Mouse (Mus musculus) ES-E14 (cell line): ENCODE data around the gene Ryr1.

Source experiments
- ZC3H11A ChIP-seq: IDR thresholded peaks from 2 replicates; pipeline ENCODE4 v1.6.1; 2012; ENCODE audit warnings: low read depth, mild to moderate bottlenecking, inconsistent platforms, low read length, borderline replicate concordance
- ZNF384 ChIP-seq: IDR thresholded peaks from 2 replicates; pipeline ENCODE4 v1.6.1; 2012; ENCODE audit warnings: low read depth, low read length, inconsistent platforms

DNA sequence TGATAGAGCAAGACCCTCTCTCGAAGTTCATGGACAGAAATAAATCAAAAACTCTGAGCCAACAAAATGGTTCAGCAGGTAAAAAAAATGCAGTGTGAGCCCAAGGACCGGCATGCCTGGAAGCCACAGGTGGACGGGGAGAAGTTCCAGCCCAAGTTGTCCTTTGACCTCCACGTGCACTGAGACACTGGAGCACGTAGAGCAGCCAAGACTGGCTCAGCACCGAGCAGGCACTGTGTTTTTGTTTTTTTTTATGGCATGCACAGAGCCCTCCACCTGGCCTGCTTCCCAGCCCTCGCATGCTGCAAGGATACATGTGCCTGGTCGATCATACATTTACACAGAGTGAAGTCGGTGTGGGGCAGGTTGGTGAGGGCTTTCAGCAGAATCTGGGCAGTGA lies 147.4 kb downstream of the Ryr1 start:
- TF ChIP-seq ZNF384: no peak
- TF ChIP-seq ZC3H11A: no peak
